Mouse (Mus musculus): ENCODE results near the gene Gja5. TPM values are rescaled to one million over a fixed set of nuclear protein-coding genes. Genes with fewer than 3 reads are reported as not detected.

Gja5 gene
- total RNA-seq, 2 experiments from 2014 or later, result 1.7 to 2.8 TPM

- DNase-seq (ENCODE audit: low spot score), result no peak
These were observed 26.8 kb downstream of the Gja5 start for GRCm38 (mm10) chr3:96931261-96931681.

DNA sequence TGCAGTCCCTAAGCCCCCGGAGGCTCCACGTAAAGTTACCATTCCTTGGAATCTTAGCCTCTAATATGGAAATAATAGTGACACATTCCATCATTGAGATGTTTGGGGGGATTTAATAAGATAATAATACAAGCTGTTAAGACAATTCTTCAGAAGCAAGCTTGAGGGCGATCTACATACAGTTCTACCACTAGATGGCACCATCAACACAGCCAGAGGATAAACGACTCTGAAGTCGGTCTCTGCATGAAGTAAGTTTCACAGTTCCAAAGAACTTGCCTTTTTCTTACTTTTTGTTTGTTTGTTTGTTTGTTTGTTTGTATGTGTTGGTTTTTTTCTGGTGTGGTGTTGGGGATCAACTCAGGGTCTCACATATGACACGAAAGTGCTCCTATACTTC lies 31.7 kb downstream of the Gja5 start:
- DNase-seq (ENCODE audit: low spot score), result peak; percentile 21

- DNase-seq (ENCODE audit: low spot score), result no peak
These were observed 33.1 kb downstream of the Gja5 start for GRCm38 (mm10) chr3:96937606-96938005.

- peak; percentile 81 for DNase-seq (ENCODE audit: low spot score)
These were observed 34.2 kb downstream of the Gja5 start for GRCm38 (mm10) chr3:96938738-96939137.

- DNase-seq (ENCODE audit: low spot score), result no peak
These were observed 38.2 kb downstream of the Gja5 start for GRCm38 (mm10) chr3:96942706-96943105.

DNA sequence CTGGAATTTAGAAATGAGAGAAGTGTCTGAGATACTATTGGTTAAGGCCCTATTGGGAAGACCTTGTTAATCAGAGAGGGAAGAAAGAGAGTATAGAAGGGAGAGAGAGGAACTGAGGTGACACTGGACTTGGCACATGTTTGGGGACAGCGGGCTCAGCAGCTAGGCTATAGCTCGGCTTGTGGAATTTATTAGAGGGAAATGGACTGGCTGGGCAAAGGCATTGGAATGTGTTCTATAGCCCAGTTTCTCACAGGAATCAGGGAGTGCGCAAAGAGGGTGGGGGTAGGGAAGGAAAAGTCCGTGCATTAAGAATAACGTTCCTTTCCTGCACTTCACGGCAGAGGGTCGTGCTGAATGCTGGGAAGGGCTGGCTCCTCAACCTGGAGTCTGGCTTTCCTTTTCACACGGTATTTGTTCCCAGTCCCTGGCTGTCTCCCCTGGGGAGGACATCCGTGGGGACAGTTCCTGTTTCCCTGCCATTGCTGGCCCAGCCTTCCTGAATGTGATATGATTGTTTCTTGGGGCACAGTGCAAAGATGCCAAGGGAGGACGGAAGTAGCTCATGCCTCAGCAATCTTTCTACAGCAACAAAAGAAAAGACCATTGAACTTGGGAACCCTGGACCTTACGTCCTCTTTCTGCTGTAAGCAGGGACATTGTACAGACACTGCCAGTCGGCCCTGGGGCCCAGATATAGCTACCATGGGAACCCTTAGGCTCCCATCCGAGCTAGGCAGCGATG lies 49.2 kb downstream of the Gja5 start:
- DNase-seq (ENCODE audit: low spot score), result no peak

DNA sequence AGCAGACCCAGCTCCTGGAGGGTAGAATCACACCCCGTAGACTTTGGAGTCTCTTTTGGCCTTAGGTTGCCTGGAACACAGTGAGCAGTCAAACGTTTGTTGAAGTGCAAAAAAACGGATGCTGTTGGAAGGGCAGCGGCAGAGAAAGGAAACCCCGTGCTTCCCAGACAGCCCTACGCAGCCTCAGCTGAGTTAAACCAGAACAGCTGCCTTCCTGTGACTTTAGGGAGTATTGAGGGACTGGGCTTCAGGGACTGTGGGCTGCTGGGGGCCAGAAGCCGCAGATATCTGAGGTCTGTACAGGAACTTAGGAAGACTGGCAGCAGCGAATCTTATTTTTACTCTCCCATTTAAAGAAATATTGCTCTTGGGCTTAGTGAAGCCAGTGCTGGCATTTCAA lies 56.1 kb downstream of the Gja5 start:
- no peak for DNase-seq (ENCODE audit: low spot score)

DNA sequence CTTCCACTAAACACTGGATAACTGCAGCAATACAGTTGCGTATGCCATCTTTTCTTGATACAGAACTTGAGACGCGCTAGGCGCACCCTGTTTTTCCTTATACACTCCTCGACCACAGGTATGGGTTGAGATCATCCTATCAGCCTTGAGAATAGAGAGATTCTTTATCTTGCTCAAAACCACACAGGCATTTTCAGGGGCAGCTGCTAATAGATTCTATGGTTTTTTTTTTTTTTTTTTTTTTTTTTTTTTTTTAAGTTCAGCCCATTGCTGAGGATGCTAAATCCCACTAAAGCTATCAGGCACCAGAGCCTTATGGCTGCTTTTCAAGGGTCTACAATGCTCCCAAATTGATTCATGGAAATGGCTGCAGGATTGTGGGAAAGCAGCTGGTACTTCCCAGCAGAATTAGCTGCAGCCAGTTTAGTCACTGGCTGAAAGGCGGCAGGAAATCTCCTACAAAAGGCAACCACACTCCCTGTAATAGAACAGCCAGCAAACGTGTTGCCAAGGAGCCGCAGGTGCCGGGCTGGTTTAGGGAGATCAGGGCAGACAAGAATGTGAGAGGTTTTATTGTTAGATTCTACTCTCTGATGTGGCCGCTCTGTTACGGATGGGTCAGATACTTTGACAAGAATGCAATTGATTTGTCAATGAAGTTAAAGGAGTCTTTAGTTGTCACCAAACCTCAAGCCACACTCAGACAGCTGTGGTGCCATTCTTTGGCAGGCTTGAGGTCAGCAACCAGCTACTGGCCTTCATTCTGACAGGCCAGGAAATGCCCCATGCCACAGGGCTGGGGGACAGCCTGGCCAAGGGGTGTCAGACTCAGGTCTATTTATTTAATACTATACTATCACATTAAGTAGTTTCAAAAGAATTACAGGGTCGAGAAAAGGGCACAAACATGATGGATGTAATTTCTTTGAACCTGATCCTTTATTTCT lies 58.9 kb downstream of the Gja5 start:
- DNase-seq (ENCODE audit: low spot score), result no peak

GRCm38 (mm10) chr3:96970986-96971385 lies 66.5 kb downstream of the Gja5 start:
- no peak for DNase-seq (ENCODE audit: low spot score)

- DNase-seq (ENCODE audit: low spot score), result no peak
These were observed 70.0 kb downstream of the Gja5 start for GRCm38 (mm10) chr3:96974467-96974866.

DNA sequence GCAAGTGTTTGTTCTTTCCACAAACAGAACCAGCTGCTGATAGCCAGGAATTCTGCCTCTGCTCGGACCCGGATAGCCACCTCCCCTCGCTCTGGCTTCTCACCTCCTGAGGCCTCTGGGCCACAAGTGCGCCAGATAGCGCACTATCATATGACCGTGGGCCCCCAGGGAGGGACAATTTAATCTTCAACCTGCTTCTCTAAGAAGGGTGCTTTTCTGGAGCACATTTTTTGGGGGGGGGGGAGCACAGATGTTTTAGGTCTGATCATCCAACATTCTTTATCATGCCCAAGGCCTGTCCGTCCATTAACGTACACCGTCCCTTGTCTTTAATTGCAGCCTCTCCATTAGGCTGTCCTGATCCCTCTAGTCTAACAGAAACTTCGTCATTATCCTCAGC lies 71.1 kb downstream of the Gja5 start:
- no peak for DNase-seq (ENCODE audit: low spot score)

GRCm38 (mm10) chr3:96977507-96977906 lies 73.0 kb downstream of the Gja5 start:
- no peak for DNase-seq (ENCODE audit: low spot score)

DNA sequence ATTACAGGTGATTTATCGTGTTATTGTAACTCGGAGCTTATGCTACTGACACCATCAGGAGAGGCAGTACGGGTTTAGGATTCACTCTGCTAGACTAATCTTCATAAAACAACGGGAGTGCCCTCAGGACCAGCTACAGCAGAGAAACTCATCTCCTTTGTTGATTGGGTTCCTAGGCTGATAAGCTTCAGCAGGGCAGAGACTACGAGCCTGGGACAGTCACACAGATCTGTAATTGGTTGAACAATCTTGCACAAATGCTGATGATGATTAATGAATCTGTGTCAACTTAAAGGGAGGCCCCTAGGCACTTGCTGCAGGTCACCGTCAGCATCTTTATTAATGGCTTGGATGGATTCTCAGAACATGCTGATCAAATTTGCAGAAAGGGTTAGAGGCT lies 74.0 kb downstream of the Gja5 start:
- no peak for DNase-seq (ENCODE audit: low spot score)

- no peak for DNase-seq (ENCODE audit: low spot score)
These were observed 74.5 kb downstream of the Gja5 start for GRCm38 (mm10) chr3:96979020-96979419.

GRCm38 (mm10) chr3:96981833-96982232 lies 77.3 kb downstream of the Gja5 start:
- no peak for DNase-seq (ENCODE audit: low spot score)

GRCm38 (mm10) chr3:96982666-96983065 lies 78.2 kb downstream of the Gja5 start:
- DNase-seq (ENCODE audit: low spot score), result no peak

GRCm38 (mm10) chr3:96992526-96992925 lies 88.0 kb downstream of the Gja5 start:
- no peak for DNase-seq (ENCODE audit: low spot score)

GRCm38 (mm10) chr3:96997770-96998169 lies 93.3 kb downstream of the Gja5 start:
- DNase-seq (ENCODE audit: low spot score), result no peak

GRCm38 (mm10) chr3:97003111-97003510 lies 98.6 kb downstream of the Gja5 start:
- DNase-seq (ENCODE audit: low spot score), result no peak

DNA sequence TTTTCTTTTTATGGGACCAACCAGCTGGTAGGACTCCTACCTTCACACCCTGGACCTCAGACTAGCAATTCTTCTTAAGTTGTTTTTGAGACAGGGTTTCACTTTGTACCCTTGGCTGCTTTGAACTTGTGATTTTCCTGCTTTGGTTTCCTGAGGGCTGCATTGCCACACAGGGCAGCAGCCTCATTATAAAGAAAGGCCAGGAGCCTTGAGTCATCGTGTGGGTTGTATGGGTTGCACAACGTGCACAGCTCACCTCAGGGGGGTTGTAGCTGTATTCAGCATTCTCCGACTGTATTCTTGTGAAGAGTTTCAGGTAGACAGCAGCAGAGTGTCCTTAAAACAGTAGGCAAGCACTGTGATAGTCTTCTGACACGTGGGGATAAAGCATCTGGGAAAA lies 100.0 kb downstream of the Gja5 start:
- DNase-seq (ENCODE audit: low spot score), result no peak

GRCm38 (mm10) chr3:97007010-97007448 lies 102.5 kb downstream of the Gja5 start:
- DNase-seq (ENCODE audit: low spot score), result no peak

- peak; percentile 43 for DNase-seq (ENCODE audit: low spot score)
These were observed 120.7 kb downstream of the Gja5 start for GRCm38 (mm10) chr3:97025226-97025625.

All from gastrocnemius, adult 18-20 months (tissue).